Mouse (Mus musculus): Measurements from ENCODE around the gene Fam185a. TPM values are rescaled to one million over a fixed set of nuclear protein-coding genes. Genes with fewer than 3 reads are reported as not detected.

Gene Fam185a
- polyA plus RNA-seq, 1 experiment from 2014 or later, result 9.4 TPM

- Histone ChIP-seq H3K36me3 (ENCODE audit: control insufficient read depth, insufficient read depth, low read length) (no peaks in the 10 kb centered on the region), H3K9ac (replicated peaks; ENCODE audit: low read depth, low read length) (no peak overlapping the region), H3K9me3 (ENCODE audit: control insufficient read depth, low read length) (no peaks in the 10 kb centered on the region), H3K4me2 (ENCODE audit: low read depth, low read length) (no peak overlapping the region), H3K4me1 (ENCODE audit: control insufficient read depth, insufficient read depth, low read length) (no peaks in the 10 kb centered on the region), H3K27me3 (ENCODE audit: control insufficient read depth, insufficient read depth, low read length) (no peaks in the 10 kb centered on the region), H3K4me3 (ENCODE audit: low read depth, low read length) (no peak overlapping the region), H3K27ac (ENCODE audit: low read depth, low read length) (no peak overlapping the region)
- WGBS, result 71% methylated on average over 1 of the region's 1 CpGs
- no peak for ATAC-seq (ENCODE audit: low read depth)
These were observed 10.5 kb upstream of the Fam185a start for GRCm38 (mm10) chr5:21414116-21414820.

GRCm38 (mm10) chr5:21418613-21419012 lies 6.1 kb upstream of the Fam185a start:
- no peak for ATAC-seq (ENCODE audit: low read depth)
- no peaks in the 10 kb centered on the region for H3K9me3 ChIP-seq (ENCODE audit: control insufficient read depth, low read length)
- H3K27ac ChIP-seq (ENCODE audit: low read depth, low read length), result no peak overlapping the region
- no peaks in the 10 kb centered on the region for H3K4me1 ChIP-seq (ENCODE audit: control insufficient read depth, insufficient read depth, low read length)
- H3K27me3 ChIP-seq (ENCODE audit: control insufficient read depth, insufficient read depth, low read length), result no peaks in the 10 kb centered on the region
- no peak overlapping the region for H3K4me3 ChIP-seq (ENCODE audit: low read depth, low read length)
- H3K9ac ChIP-seq (replicated peaks; ENCODE audit: low read depth, low read length), result no peak overlapping the region
- H3K4me2 ChIP-seq (ENCODE audit: low read depth, low read length), result no peak overlapping the region
- WGBS, result 76% methylated on average over 4 of the region's 4 CpGs
- no peaks in the 10 kb centered on the region for H3K36me3 ChIP-seq (ENCODE audit: control insufficient read depth, insufficient read depth, low read length)

- H3K4me3 ChIP-seq (ENCODE audit: low read depth, low read length), result no peak overlapping the region
- no peaks in the 10 kb centered on the region for H3K27me3 ChIP-seq (ENCODE audit: control insufficient read depth, insufficient read depth, low read length)
- no peak for ATAC-seq (ENCODE audit: low read depth)
- WGBS, result 46% methylated on average over 1 of the region's 1 CpGs
- no peak overlapping the region for H3K27ac ChIP-seq (ENCODE audit: low read depth, low read length)
- H3K9me3 ChIP-seq (ENCODE audit: control insufficient read depth, low read length), result no peaks in the 10 kb centered on the region
- H3K4me2 ChIP-seq (ENCODE audit: low read depth, low read length), result no peak overlapping the region
- H3K36me3 ChIP-seq (ENCODE audit: control insufficient read depth, insufficient read depth, low read length), result no peaks in the 10 kb centered on the region
- H3K9ac ChIP-seq (replicated peaks; ENCODE audit: low read depth, low read length), result no peak overlapping the region
- H3K4me1 ChIP-seq (ENCODE audit: control insufficient read depth, insufficient read depth, low read length), result no peaks in the 10 kb centered on the region; the same call in 1 of the 2 replicates
These were observed 4.1 kb upstream of the Fam185a start for GRCm38 (mm10) chr5:21420609-21421008.

- H3K36me3 ChIP-seq (ENCODE audit: control insufficient read depth, insufficient read depth, low read length), result no peaks in the 10 kb centered on the region
- no peak overlapping the region for H3K27ac ChIP-seq (ENCODE audit: low read depth, low read length)
- H3K9me3 ChIP-seq (ENCODE audit: control insufficient read depth, low read length), result no peaks in the 10 kb centered on the region
- no peaks in the 10 kb centered on the region for H3K27me3 ChIP-seq (ENCODE audit: control insufficient read depth, insufficient read depth, low read length)
- no peak overlapping the region for H3K9ac ChIP-seq (replicated peaks; ENCODE audit: low read depth, low read length)
- no peak overlapping the region for H3K4me2 ChIP-seq (ENCODE audit: low read depth, low read length)
- ATAC-seq (ENCODE audit: low read depth), result no peak
- WGBS, result 92% methylated on average over 6 of the region's 6 CpGs
- no peak overlapping the region for H3K4me3 ChIP-seq (ENCODE audit: low read depth, low read length)
- no peaks in the 10 kb centered on the region; the same call in 1 of the 2 replicates for H3K4me1 ChIP-seq (ENCODE audit: control insufficient read depth, insufficient read depth, low read length)
These were observed 1.9 kb downstream of the Fam185a start for GRCm38 (mm10) chr5:21426666-21427065.

- H3K4me1 ChIP-seq (ENCODE audit: control insufficient read depth, insufficient read depth, low read length), result no peaks in the 10 kb centered on the region
- WGBS, result 78% methylated on average over 11 of the region's 11 CpGs
- no peak overlapping the region for H3K9ac ChIP-seq (replicated peaks; ENCODE audit: low read depth, low read length)
- H3K36me3 ChIP-seq (ENCODE audit: control insufficient read depth, insufficient read depth, low read length), result no peaks in the 10 kb centered on the region
- H3K4me3 ChIP-seq (ENCODE audit: low read depth, low read length), result no peak overlapping the region
- no peaks in the 10 kb centered on the region for H3K27me3 ChIP-seq (ENCODE audit: control insufficient read depth, insufficient read depth, low read length)
- ATAC-seq (ENCODE audit: low read depth), result peak; percentile 79
- H3K27ac ChIP-seq (ENCODE audit: low read depth, low read length), result no peak overlapping the region
- no peak overlapping the region for H3K4me2 ChIP-seq (ENCODE audit: low read depth, low read length)
- no peaks in the 10 kb centered on the region for H3K9me3 ChIP-seq (ENCODE audit: control insufficient read depth, low read length)
These were observed 9.6 kb downstream of the Fam185a start for GRCm38 (mm10) chr5:21434148-21434929.

- Histone ChIP-seq H3K4me3 (ENCODE audit: low read depth, low read length) (no peak overlapping the region), H3K36me3 (ENCODE audit: control insufficient read depth, insufficient read depth, low read length) (no peaks in the 10 kb centered on the region), H3K27me3 (ENCODE audit: control insufficient read depth, insufficient read depth, low read length) (no peaks in the 10 kb centered on the region), H3K9me3 (ENCODE audit: control insufficient read depth, low read length) (no peaks in the 10 kb centered on the region), H3K9ac (replicated peaks; ENCODE audit: low read depth, low read length) (no peak overlapping the region), H3K4me1 (ENCODE audit: control insufficient read depth, insufficient read depth, low read length) (no peaks in the 10 kb centered on the region), H3K27ac (ENCODE audit: low read depth, low read length) (no peak overlapping the region), H3K4me2 (ENCODE audit: low read depth, low read length) (no peak overlapping the region)
- ATAC-seq (ENCODE audit: low read depth), result no peak
- WGBS, result 59% methylated on average over 8 of the region's 8 CpGs
These were observed 11.8 kb downstream of the Fam185a start for GRCm38 (mm10) chr5:21436471-21436975.

GRCm38 (mm10) chr5:21438428-21438827 lies 13.7 kb downstream of the Fam185a start:
- Histone ChIP-seq H3K4me2 (ENCODE audit: low read depth, low read length) (no peak overlapping the region), H3K9ac (replicated peaks; ENCODE audit: low read depth, low read length) (no peak overlapping the region), H3K4me3 (ENCODE audit: low read depth, low read length) (no peak overlapping the region), H3K9me3 (ENCODE audit: control insufficient read depth, low read length) (no peaks in the 10 kb centered on the region), H3K27me3 (ENCODE audit: control insufficient read depth, insufficient read depth, low read length) (no peaks in the 10 kb centered on the region), H3K36me3 (ENCODE audit: control insufficient read depth, insufficient read depth, low read length) (no peaks in the 10 kb centered on the region), H3K4me1 (ENCODE audit: control insufficient read depth, insufficient read depth, low read length) (no peaks in the 10 kb centered on the region), H3K27ac (ENCODE audit: low read depth, low read length) (no peak overlapping the region)
- ATAC-seq (ENCODE audit: low read depth), result no peak
- WGBS, result 95% methylated on average over 9 of the region's 9 CpGs

- WGBS, result 95% methylated on average over 7 of the region's 7 CpGs
- H3K9ac ChIP-seq (replicated peaks; ENCODE audit: low read depth, low read length), result no peak overlapping the region
- H3K4me1 ChIP-seq (ENCODE audit: control insufficient read depth, insufficient read depth, low read length), result no peaks in the 10 kb centered on the region
- H3K27ac ChIP-seq (ENCODE audit: low read depth, low read length), result no peak overlapping the region
- H3K4me2 ChIP-seq (ENCODE audit: low read depth, low read length), result no peak overlapping the region
- H3K9me3 ChIP-seq (ENCODE audit: control insufficient read depth, low read length), result no peaks in the 10 kb centered on the region
- no peak overlapping the region for H3K4me3 ChIP-seq (ENCODE audit: low read depth, low read length)
- no peaks in the 10 kb centered on the region for H3K36me3 ChIP-seq (ENCODE audit: control insufficient read depth, insufficient read depth, low read length)
- H3K27me3 ChIP-seq (ENCODE audit: control insufficient read depth, insufficient read depth, low read length), result no peaks in the 10 kb centered on the region
- ATAC-seq (ENCODE audit: low read depth), result no peak
These were observed 14.8 kb downstream of the Fam185a start for GRCm38 (mm10) chr5:21439446-21440110.
